Comparison of ENCODE assay signal across 10 mouse cellular contexts in the genomic region with DNA sequence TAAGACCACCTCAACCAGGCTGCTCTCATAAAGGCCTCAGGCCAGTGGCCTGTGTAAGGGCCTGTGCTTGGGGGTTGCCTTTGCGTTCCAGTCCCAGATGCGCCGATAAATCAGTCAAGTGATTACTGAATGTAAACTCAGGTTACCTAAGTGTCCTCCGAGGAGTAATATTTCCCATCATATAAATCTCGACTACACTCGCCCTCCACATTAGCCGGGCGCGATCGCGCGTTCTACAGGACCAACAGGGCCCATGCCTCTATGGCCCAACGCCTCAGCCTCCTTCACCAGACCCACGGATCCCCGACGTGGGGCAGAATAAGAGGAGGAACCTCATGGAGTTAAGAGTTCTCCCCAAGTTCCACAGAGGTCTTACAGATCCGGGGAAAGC. TPM values are rescaled to one million over a fixed set of nuclear protein-coding genes. Genes with fewer than 3 reads are reported as not detected.
DNase-seq lines count a peak whose midpoint lies in the region; ATAC-seq and TF ChIP-seq lines count a peak whose summit lies in the region.
"Had no signal": no experiment of that assay in that cellular context is flagged by ENCODE, and none has a peak within 500 bp of the region (broad histone marks: within the 10 kb centered on the region; RNA-seq: fewer than 3 reads in every experiment).

No protein-coding gene starts in this region.

- H3K36me3 ChIP-seq in CH12.LX (replicated peaks in 1 of 2; ENCODE audit: control insufficient read depth in 1 of 2, insufficient read depth in 1 of 2, low read length in 1 of 2): peaks cover 0 to 5% of the 10 kb centered on the region in 2 experiments
- no peaks in the 10 kb centered on the region for H3K36me3 ChIP-seq in forebrain, embryonic 13.5 days (ENCODE audit: poor library complexity, severe bottlenecking)
- H3K36me3 ChIP-seq in midbrain, embryonic 10.5 days: no peaks in the 10 kb centered on the region
- H3K36me3 ChIP-seq: G1E; heart, embryonic 13.5 days had no signal

- no peaks in the 10 kb centered on the region for H3K27me3 ChIP-seq in CH12.LX (replicated peaks)
- peaks cover 58% of the 10 kb centered on the region for H3K27me3 ChIP-seq in forebrain, embryonic 13.5 days
- H3K27me3 ChIP-seq in midbrain, embryonic 10.5 days (ENCODE audit: low read depth, poor library complexity, severe bottlenecking): peaks cover 93% of the 10 kb centered on the region

- TF ChIP-seq EP300 in CH12.LX (IDR thresholded peaks at IDR 0.05; ENCODE audit: low read length): no peak

- peaks cover 6% of the 10 kb centered on the region for H3K9me3 ChIP-seq in CH12.LX (replicated peaks; ENCODE audit: low read length)
- no peaks in the 10 kb centered on the region for H3K9me3 ChIP-seq in forebrain, embryonic 13.5 days (replicated peaks)
- H3K9me3 ChIP-seq in midbrain, embryonic 10.5 days (replicated peaks): no peaks in the 10 kb centered on the region
- H3K9me3 ChIP-seq: heart, embryonic 13.5 days had no signal

- peak overlapping the region; percentile 51 for H3K4me2 ChIP-seq in CH12.LX (ENCODE audit: insufficient read depth, low read depth, poor library complexity, severe bottlenecking)
- H3K4me2 ChIP-seq in forebrain, embryonic 13.5 days: peak overlapping the region; percentile 84

- ATAC-seq in forebrain, embryonic 13.5 days: no peak

- TF ChIP-seq POLR2A in CH12.LX (IDR thresholded peaks at IDR 0.05; ENCODE audit: low read depth, low read length): no peak

- DNase-seq in CH12.LX (ENCODE audit: extremely low read depth): no peak
- DNase-seq in cerebellum, adult 8-10 months: peak; percentile 37
- DNase-seq in midbrain, embryonic 10.5 days (ENCODE audit: low spot score): peak; percentile 53
- DNase-seq in spleen, adult 12 weeks (ENCODE audit: low spot score): no peak
- no peak for DNase-seq in heart, postnatal 36 days
- no peak for DNase-seq in heart, postnatal 10 days
- no peak for DNase-seq in heart, postnatal 4 days

- dilution Hi-C loops in CH12.LX (cut with MboI; ENCODE audit: extremely low pct_ligation_motif_present, extremely low pct_unique_long_range_greater_than_20kb, low sequenced_read_pairs): no loop called here

- no peak overlapping the region for H3K27ac ChIP-seq in CH12.LX (ENCODE audit: insufficient read depth, low read depth)
- H3K27ac ChIP-seq in forebrain, embryonic 13.5 days: peak overlapping the region; percentile 99
- peak overlapping the region; percentile 97 for H3K27ac ChIP-seq in midbrain, embryonic 10.5 days (replicated peaks)
- H3K27ac ChIP-seq: heart, embryonic 13.5 days had no signal

- WGBS in forebrain, embryonic 13.5 days: 6% methylated on average over 17 of the region's 17 CpGs
- WGBS in midbrain, embryonic 10.5 days: 5% methylated on average over 17 of the region's 17 CpGs

- no peak for TF ChIP-seq CTCF in CH12.LX (conservative IDR thresholded peaks at IDR 0.05 in 1 of 2, IDR thresholded peaks at IDR 0.05 in 1 of 2; ENCODE audit: low read depth in 2 of 2, low read length in 2 of 2)

- H3K4me3 ChIP-seq in CH12.LX (replicated peaks in 1 of 3; ENCODE audit: low read depth in 2 of 3, low read length in 2 of 3, poor library complexity in 1 of 3): peak overlapping the region; percentile 13 to 75 (median 62)
- peak overlapping the region; percentile 70 for H3K4me3 ChIP-seq in forebrain, embryonic 13.5 days
- H3K4me3 ChIP-seq in midbrain, embryonic 10.5 days: peak overlapping the region; percentile 80

- peak overlapping the region; percentile 23; the same call in 1 of the 2 replicates for H3K9ac ChIP-seq in CH12.LX (ENCODE audit: insufficient read depth, low read depth)
- peak overlapping the region; percentile 93 for H3K9ac ChIP-seq in forebrain, embryonic 13.5 days

- TF ChIP-seq RAD21 in CH12.LX (IDR thresholded peaks at IDR 0.05; ENCODE audit: low read depth, low read length): no peak

- intact Hi-C loops in heart, postnatal 36 days (cut with DNase I): no loop called here
- intact Hi-C loops in heart, postnatal 10 days (cut with DNase I): no loop called here

- in situ Hi-C loops in CH12.LX (cut with MboI; ENCODE audit: low pct_ligation_motif_present, low pct_unique_long_range_greater_than_20kb, low sequenced_read_pairs): no loop called here

- H3K4me1 ChIP-seq in CH12.LX (ENCODE audit: control insufficient read depth in 1 of 2, insufficient read depth in 2 of 2): peaks cover 0 to 14% of the 10 kb centered on the region in 2 experiments; a peak in 1 of 4 replicates
- peaks cover 43% of the 10 kb centered on the region for H3K4me1 ChIP-seq in forebrain, embryonic 13.5 days
- H3K4me1 ChIP-seq in midbrain, embryonic 10.5 days: peaks cover 62% of the 10 kb centered on the region

- H3K79me2 ChIP-seq in CH12.LX (replicated peaks; ENCODE audit: control insufficient read depth, extremely low read depth, insufficient read depth, poor library complexity, severe bottlenecking): no peaks in the 10 kb centered on the region; the same call in 1 of the 2 replicates

TF ChIP-seq in CH12.LX, 34 proteins besides CTCF, POLR2A, EP300 and RAD21:
- TF ChIP-seq IRF4 (IDR thresholded peaks at IDR 0.05; ENCODE audit: low read depth, low read length) (no peak), ZNF384 (IDR thresholded peaks at IDR 0.05; ENCODE audit: low read depth, low read length) (no peak), SMC3 (IDR thresholded peaks at IDR 0.05; ENCODE audit: low read depth, low read length) (no peak), ZMIZ1 (IDR thresholded peaks at IDR 0.05; ENCODE audit: low read depth, low read length) (no peak), JUN (IDR thresholded peaks at IDR 0.05; ENCODE audit: insufficient read depth, low read depth, low read length) (no peak), CHD2 (IDR thresholded peaks at IDR 0.05; ENCODE audit: low read length) (no peak), MAFK (IDR thresholded peaks at IDR 0.05; ENCODE audit: insufficient replicate concordance, low read length) (no peak), MEF2A (IDR thresholded peaks at IDR 0.05; ENCODE audit: borderline replicate concordance, low read depth, low read length) (no peak), MXI1 (IDR thresholded peaks at IDR 0.05; ENCODE audit: low read depth, low read length) (no peak), HCFC1 (IDR thresholded peaks at IDR 0.05; ENCODE audit: low read depth, low read length) (no peak), E2F4 (IDR thresholded peaks at IDR 0.05; ENCODE audit: insufficient replicate concordance, low read depth, low read length) (no peak), UBTF (IDR thresholded peaks at IDR 0.05; ENCODE audit: low read depth, low read length) (no peak), BHLHE40 (IDR thresholded peaks at IDR 0.05; ENCODE audit: low read depth, low read length) (no peak), ETS1 (conservative IDR thresholded peaks at IDR 0.05; ENCODE audit: low read depth, low read length) (no peak), KAT2A (IDR thresholded peaks at IDR 0.05; ENCODE audit: insufficient replicate concordance, low read length) (no peak), MAZ (IDR thresholded peaks at IDR 0.05; ENCODE audit: low read depth, low read length) (no peak), MYC (IDR thresholded peaks at IDR 0.05; ENCODE audit: low read depth, low read length) (no peak)

RNA-seq across cellular contexts. Expression of a gene that starts 2.8 kb away (rescaled TPM):
- total RNA-seq in CH12.LX (2012; rRNA removed) (1.5 and 2.6 TPM in 2 replicates), CH12.LX (2014; rRNA removed) (1.3 and 2.0 TPM in 2 replicates)
- 8.1 and 9.1 TPM in 2 replicates for polyA plus RNA-seq in CH12.LX (2012; ENCODE audit: insufficient read length, low read depth)
- polyA plus RNA-seq in forebrain, embryonic 13.5 days (2015; fragmentation: Nextera tagmentation; extraction: Ambion mirVana): 17.3 and 19.5 TPM in 2 replicates
- 13.6 and 15.3 TPM in 2 replicates for polyA plus RNA-seq in midbrain, embryonic 10.5 days (2016; fragmentation: Nextera tagmentation; extraction: Ambion mirVana)
- not detected for total RNA-seq in heart, postnatal 36 days (2021)
- total RNA-seq in heart, postnatal 10 days (2021): not detected
- total RNA-seq in heart, postnatal 4 days (2021): not detected
- polyA plus RNA-seq: G1E; heart, embryonic 13.5 days had no signal

RNA-seq across cellular contexts. Expression of a gene that starts 11.8 kb away (rescaled TPM):
- total RNA-seq in CH12.LX (2012; rRNA removed): not detected in 2 replicates
- total RNA-seq in CH12.LX (2014; rRNA removed): not detected in 2 replicates
- polyA plus RNA-seq in CH12.LX (2012; ENCODE audit: insufficient read length, low read depth): not detected in 2 replicates
- 1.6 and 2.1 TPM in 2 replicates for polyA plus RNA-seq in forebrain, embryonic 13.5 days (2015; fragmentation: Nextera tagmentation; extraction: Ambion mirVana)
- polyA plus RNA-seq in midbrain, embryonic 10.5 days (2016; fragmentation: Nextera tagmentation; extraction: Ambion mirVana): 0.82 and 1.3 TPM in 2 replicates
- total RNA-seq in heart, postnatal 36 days (2021): not detected
- not detected for total RNA-seq in heart, postnatal 10 days (2021)
- not detected for total RNA-seq in heart, postnatal 4 days (2021)
- polyA plus RNA-seq: G1E; heart, embryonic 13.5 days had no signal

RNA-seq across cellular contexts. Expression of a gene that starts 12.6 kb away (rescaled TPM):
- total RNA-seq in CH12.LX (2012; rRNA removed) (not detected in 2 replicates), CH12.LX (2014; rRNA removed) (not detected in 2 replicates)
- polyA plus RNA-seq in CH12.LX (2012; ENCODE audit: insufficient read length, low read depth): 0.13 TPM in 1 of 2 replicates, not detected in the other
- polyA plus RNA-seq in forebrain, embryonic 13.5 days (2015; fragmentation: Nextera tagmentation; extraction: Ambion mirVana): 10.1 and 12.0 TPM in 2 replicates
- 5.7 and 6.4 TPM in 2 replicates for polyA plus RNA-seq in midbrain, embryonic 10.5 days (2016; fragmentation: Nextera tagmentation; extraction: Ambion mirVana)
- total RNA-seq in heart, postnatal 36 days (2021): not detected
- total RNA-seq in heart, postnatal 10 days (2021): not detected
- total RNA-seq in heart, postnatal 4 days (2021): not detected
- polyA plus RNA-seq: G1E; heart, embryonic 13.5 days had no signal

RNA-seq across cellular contexts. Expression of a gene that starts 27.7 kb away (rescaled TPM):
- total RNA-seq in CH12.LX (2012; rRNA removed) (not detected in 2 replicates), CH12.LX (2014; rRNA removed) (not detected in 2 replicates)
- polyA plus RNA-seq in CH12.LX (2012; ENCODE audit: insufficient read length, low read depth): not detected in 2 replicates
- polyA plus RNA-seq in forebrain, embryonic 13.5 days (2015; fragmentation: Nextera tagmentation; extraction: Ambion mirVana): 0.48 and 0.56 TPM in 2 replicates
- polyA plus RNA-seq in midbrain, embryonic 10.5 days (2016; fragmentation: Nextera tagmentation; extraction: Ambion mirVana): 0.07 and 0.25 TPM in 2 replicates
- total RNA-seq in heart, postnatal 36 days (2021): not detected
- not detected for total RNA-seq in heart, postnatal 10 days (2021)
- not detected for total RNA-seq in heart, postnatal 4 days (2021)
- polyA plus RNA-seq: G1E had no signal

Comparison
In these comparisons a context has a peak if more than half of its experiments do, and no peak if none do; other contexts are left out.
1. DNase-seq: peak in cerebellum, adult 8-10 months (single experiment) and midbrain, embryonic 10.5 days (single experiment); none in CH12.LX (single experiment), spleen, adult 12 weeks (single experiment), heart, postnatal 36 days (0 of 2), heart, postnatal 10 days (0 of 2) and heart, postnatal 4 days (single experiment).
2. Peak in every context shown above with its lines, with median percentiles within 50 percentile points of each other: H3K4me3 ChIP-seq.